Mouse (Mus musculus) kidney, postnatal 25 days (tissue): Measurements from ENCODE around the gene Agap1.

Experiments
- DNase-seq, 2 experiments: peaks; one replicate each; pipeline ENCODE4 v3.0.0; 2021; ENCODE audit warnings: mixed read lengths in 2 of 2

Agap1 gene

DNA sequence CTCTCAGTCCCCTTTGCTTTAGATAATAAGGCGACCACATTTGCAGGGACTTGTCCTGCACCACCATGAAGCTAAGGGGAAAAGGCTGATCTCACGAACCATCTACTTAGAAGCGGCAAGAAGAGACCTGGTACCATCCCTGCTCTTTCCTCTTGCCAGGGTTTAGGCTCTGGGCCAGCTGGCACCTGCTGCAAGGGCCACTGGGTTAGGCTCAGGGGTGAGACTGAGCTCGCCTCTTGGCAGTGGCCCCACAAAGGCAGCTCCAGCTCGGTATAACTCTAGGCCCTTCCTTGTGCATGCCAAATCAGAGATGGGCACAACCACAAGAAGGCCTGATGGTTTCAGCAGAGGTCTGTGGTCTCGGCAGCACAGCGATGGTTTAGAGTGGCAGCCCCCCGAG lies 167.3 kb downstream of the Agap1 start:
- peak; percentile 85 to 92 for DNase-seq

DNA sequence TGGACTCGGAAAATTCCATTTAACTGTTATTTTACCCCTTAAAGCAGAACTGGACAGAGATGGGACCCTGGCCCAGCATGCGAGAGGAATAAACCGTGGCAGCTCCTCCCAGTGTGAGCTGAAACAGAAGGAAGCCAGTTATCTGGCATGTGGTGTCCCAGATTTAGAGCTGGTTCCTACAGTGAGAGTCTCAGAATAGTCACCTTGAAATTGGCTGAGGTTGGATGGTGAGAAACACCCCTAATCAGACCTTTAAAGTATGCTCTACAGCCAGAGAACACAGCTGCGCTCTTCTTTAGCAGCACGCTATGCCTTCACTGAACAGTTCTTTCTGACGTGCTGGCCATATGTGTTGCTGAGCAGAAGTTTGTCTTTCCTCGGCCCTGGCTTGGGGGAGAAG lies 168.2 kb downstream of the Agap1 start:
- no peak for DNase-seq

- DNase-seq = no peak
These were observed 170.7 kb downstream of the Agap1 start for GRCm38 (mm10) chr1:89625312-89625711.

DNA sequence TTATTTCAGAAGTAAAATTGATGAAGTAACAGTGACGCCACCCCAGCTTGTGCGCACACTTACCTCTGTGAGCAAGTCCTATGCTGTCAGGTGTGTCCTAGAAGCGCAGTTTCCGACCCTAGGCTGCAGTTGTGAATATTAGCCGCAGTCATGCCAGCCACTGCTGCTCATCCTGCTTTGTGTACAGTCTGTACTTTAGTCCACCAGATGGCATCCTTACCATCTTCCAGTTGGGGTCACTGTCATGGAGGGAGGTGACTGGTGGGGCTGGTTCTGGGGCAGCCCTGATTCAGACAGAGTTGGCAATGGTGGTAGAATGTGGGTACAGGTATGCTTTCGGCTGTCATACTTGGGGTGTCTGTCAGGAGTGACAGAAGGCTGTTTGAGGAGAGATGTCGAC lies 171.4 kb downstream of the Agap1 start:
- DNase-seq = no peak

- peak; percentile 29 to 64 for DNase-seq
These were observed 172.3 kb downstream of the Agap1 start for GRCm38 (mm10) chr1:89626940-89627339.

GRCm38 (mm10) chr1:89627650-89628049 lies 173.0 kb downstream of the Agap1 start:
- peak in 1 of 2 experiments; percentile 16 for DNase-seq

- DNase-seq = no peak
These were observed 176.2 kb downstream of the Agap1 start for GRCm38 (mm10) chr1:89630836-89631235.

DNA sequence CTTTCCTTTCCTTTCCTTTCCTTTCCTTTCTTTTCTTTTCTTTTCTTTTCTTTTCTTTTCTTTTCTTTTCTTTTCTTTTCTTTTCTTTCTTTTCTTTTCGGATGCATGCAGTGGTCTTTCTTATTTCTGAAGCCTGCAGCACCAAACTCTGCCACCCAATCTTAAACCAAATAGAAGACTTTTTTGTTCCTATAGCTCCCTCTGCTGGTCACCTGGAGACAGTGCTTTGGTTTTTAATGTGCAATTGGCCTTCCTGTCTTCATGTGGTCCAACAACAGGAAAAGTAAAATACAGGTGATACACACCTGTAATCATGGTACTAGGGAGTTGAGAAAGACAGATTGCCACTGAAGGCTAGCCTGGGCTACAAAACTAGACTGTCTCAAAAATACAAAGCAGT lies 177.1 kb downstream of the Agap1 start:
- peak in 1 of 2 experiments; percentile 21 for DNase-seq

GRCm38 (mm10) chr1:89634055-89634454 lies 179.4 kb downstream of the Agap1 start:
- no peak for DNase-seq

GRCm38 (mm10) chr1:89635131-89635530 lies 180.5 kb downstream of the Agap1 start:
- DNase-seq = no peak

GRCm38 (mm10) chr1:89637670-89638069 lies 183.1 kb downstream of the Agap1 start:
- DNase-seq = no peak

DNA sequence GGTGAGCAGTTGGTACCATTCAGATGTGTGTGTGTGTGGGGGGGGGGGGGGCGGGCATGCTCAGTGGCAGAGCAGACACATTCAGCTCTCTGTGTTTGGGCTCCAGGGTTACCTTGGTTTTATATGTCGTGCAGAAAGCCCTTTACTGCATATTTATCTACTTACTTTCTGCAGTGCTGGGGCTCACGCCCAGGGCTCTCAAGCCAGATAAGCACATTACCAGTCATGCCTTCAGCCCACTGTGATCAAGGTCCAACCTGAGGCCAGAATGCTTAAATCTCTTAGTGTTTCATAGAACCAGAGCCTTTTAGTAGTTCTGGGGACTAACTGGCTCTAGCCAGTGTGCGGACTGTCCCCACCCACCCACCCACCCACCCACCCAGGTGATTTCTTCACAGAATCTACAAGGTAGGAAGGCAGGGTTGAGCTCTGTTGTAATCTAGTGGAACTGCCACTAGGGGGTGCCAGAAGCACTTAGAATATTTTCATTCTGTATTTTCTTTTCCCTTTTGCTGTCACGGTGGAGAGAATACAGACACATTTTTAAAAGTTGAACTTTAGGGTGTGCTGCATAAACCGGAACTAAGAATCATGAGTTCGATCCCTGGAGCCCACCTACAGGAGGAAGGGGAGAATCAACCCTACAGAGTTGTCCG lies 189.0 kb downstream of the Agap1 start:
- peak in 1 of 2 experiments; percentile 62 for DNase-seq

DNA sequence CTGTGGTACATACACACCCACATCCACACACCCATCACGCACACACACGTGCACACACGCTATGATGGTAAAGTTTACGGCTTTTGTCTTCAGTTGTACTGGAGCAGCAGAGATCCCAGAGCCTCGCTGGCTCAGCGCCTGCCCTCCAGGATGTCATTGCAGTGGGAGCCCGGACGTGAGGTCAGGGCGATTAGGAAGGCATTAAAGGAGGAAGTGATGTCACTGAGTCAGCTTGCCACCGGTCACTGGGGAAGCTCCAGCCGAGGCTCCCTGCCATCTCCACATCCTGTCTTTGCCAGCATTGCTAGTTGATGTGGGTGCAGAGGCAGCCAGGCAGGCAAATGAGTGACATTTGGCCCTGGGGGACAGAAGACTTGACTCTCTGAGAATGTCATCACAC lies 189.5 kb downstream of the Agap1 start:
- peak; percentile 72 to 85 for DNase-seq

GRCm38 (mm10) chr1:89646326-89647018 lies 191.9 kb downstream of the Agap1 start:
- peak; percentile 83 to 87 for DNase-seq

- no peak for DNase-seq
These were observed 192.9 kb downstream of the Agap1 start for GRCm38 (mm10) chr1:89647505-89647904.

- no peak for DNase-seq
These were observed 196.0 kb downstream of the Agap1 start for GRCm38 (mm10) chr1:89650557-89650956.

GRCm38 (mm10) chr1:89656167-89656566 lies 201.6 kb downstream of the Agap1 start:
- peak in 1 of 2 experiments; percentile 25 for DNase-seq

DNA sequence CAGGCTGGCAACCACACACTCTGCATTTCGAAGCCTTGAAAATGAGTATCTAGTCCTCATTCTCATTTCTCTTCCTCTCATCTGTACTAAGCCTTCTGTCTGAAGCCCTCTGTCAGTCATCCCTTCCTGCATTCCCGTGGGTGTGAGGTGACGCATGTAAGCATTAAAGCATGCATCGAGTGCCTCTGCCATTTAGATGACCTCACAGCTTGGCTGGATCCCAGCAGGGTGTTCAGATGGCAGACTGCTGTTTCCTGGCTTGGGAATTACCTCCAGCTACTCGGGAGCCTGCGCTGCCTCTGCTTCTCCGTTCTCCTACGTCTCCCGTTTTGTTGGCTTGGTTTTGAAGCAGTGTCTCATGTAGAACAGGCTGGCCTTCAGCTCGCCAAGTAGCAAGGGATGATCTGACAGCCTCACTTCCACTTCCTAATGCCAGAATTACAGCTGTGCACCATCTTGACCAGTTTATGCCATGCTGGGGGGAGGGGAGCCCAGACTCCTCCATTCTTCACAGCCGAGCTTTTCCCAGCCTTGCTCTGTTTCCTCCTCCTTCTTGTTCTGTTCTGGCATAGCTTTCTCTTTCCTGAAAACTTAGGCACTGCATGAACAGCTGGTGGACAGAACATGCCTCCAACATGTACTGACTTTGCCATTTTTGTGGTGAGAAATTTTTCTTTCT lies 202.2 kb downstream of the Agap1 start:
- peak; percentile 43 to 51 for DNase-seq

GRCm38 (mm10) chr1:89660804-89661203 lies 206.2 kb downstream of the Agap1 start:
- no peak for DNase-seq

DNA sequence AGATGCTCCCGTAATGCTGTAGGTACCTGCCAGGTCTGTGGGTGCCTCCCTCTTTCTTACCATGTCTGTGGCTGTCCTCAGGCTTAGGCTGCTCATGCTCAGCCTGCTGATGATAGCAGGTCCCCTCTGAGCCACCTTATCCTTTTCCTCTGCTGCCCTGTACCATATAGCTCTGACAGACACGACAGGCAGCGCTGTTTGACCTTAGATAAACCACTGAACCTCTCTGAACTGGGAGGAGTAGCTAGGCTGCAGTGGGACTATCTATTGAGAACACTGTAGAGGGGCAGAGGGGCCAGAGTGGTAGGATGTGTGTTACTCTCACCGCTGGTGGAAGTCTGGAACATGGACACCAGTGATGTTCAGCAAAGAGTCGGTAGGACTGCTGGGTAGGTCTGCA lies 211.5 kb downstream of the Agap1 start:
- no peak for DNase-seq

GRCm38 (mm10) chr1:89667387-89667786 lies 212.8 kb downstream of the Agap1 start:
- DNase-seq = no peak

DNA sequence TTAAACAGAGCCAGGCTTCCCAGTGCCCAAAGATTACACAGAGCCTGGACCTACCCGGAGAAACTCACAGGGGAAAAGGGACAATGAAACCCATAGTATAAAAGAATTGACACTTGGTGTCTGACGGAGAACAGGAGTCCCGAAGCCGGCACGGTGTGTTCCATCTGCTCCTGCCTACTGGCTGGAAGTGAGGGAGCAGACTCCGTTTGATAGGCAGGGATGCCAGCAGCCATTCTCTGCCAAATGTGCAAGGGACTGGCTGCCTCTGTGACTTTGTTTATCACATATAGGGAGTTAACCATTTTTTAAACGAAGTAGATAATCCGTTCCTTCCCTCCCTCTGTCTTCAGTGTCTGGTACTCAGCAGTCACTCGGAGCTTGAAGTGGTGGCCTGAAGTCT lies 214.0 kb downstream of the Agap1 start:
- no peak for DNase-seq

DNA sequence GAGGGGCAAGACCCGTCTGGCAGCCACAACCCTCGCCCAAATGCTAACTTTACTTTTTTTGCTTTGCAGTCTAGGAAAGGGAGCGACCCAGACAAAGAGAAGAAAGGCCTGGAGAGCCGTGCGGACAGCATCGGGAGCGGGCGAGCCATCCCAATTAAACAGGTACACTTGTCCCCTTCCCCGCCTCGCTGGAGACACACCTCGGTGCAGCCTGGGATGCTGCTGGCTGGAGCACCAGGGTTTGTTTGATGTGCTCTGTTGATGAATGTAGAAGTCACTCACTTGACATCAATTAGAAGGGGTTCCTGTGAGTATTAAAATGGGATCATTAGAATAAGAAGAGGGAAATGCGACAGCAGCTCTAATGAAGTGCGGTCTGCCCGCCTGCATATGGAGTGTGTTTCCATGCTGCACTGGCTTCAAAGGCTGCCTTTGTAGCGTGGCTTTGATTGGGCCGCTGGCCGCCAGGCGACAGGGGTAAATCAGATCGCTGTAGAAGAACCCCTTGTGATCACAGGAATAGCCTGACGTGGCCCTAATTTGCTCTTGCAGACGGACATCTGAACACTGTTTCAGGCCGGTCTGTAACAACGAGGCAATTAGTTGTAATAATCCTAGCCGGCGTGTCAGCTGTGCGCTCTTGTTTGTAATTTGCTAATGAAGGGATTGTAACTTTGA lies 216.6 kb downstream of the Agap1 start:
- no peak for DNase-seq
